Mouse (Mus musculus) MEL (cell line): ENCODE data around the gene Gm20605.

Experiments used
- CHD1 ChIP-seq: IDR thresholded peaks from 2 replicates; pipeline ENCODE4 v1.6.1; 2012; ENCODE audit warnings: low read depth, mild to moderate bottlenecking, inconsistent platforms, low read length, improper control_type of control experiment
- CTCF ChIP-seq, 3 experiments: IDR thresholded peaks in 2 of 3; conservative IDR thresholded peaks in 1 of 3; 2 replicates each; pipeline ENCODE4 v1.5.1; 2011 to 2012; ENCODE audit warnings: low read length in 3 of 3, low read depth in 2 of 3, mild to moderate bottlenecking in 2 of 3, improper control_type of control experiment in 1 of 3, inconsistent platforms in 1 of 3, mixed read lengths in 1 of 3, moderate library complexity in 1 of 3; ENCODE audit not compliant: control insufficient read depth in 1 of 3, insufficient read depth in 1 of 3, poor library complexity in 1 of 3, severe bottlenecking in 1 of 3
- POLR2A ChIP-seq, 2 experiments: IDR thresholded peaks; 2 replicates each; pipeline ENCODE4 v1.6.1; 2011 to 2012; ENCODE audit warnings: low read length in 2 of 2, mild to moderate bottlenecking in 2 of 2, control low read depth in 1 of 2, improper control_type of control experiment in 1 of 2, low read depth in 1 of 2, moderate library complexity in 1 of 2; ENCODE audit not compliant: control insufficient read depth in 1 of 2, insufficient read depth in 1 of 2, poor library complexity in 1 of 2
- ZC3H11A ChIP-seq: IDR thresholded peaks from 2 replicates; pipeline ENCODE4 v1.6.1; 2012; ENCODE audit warnings: low read depth, mild to moderate bottlenecking, inconsistent platforms, low read length, improper control_type of control experiment

DNA sequence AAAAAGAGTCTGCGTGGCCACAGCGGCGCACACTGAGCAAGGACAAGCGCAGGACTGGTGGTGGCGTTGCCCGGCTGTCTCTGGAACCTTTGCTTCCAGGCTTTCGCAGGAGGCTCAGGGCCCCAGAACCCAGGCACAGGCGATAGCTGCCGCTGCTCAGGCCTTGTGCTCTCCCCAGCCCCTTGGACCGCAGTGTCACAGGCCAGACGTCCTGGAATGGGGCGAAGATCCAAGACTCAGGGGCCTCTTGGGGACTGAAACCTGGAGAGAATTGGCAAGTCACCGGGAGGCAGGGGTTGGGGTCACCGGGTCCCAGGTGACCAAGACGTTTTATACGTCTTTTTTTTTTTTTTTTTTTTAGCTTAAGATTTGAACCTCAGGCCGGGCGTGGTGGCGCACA, 15.5 kb downstream of the Gm20605 start:
- TF ChIP-seq POLR2A (IDR thresholded peaks at IDR 0.05; ENCODE audit: control insufficient read depth in 1 of 2, insufficient read depth in 1 of 2, low read depth in 1 of 2, low read length in 2 of 2, poor library complexity in 1 of 2): no peak
- TF ChIP-seq CHD1: no peak
- TF ChIP-seq CTCF (IDR thresholded peaks at IDR 0.05 in 2 of 3, conservative IDR thresholded peaks at IDR 0.05 in 1 of 3; ENCODE audit: control insufficient read depth in 1 of 3, insufficient read depth in 1 of 3, low read depth in 2 of 3, low read length in 3 of 3, poor library complexity in 1 of 3, severe bottlenecking in 1 of 3): no peak
- no peak for TF ChIP-seq ZC3H11A
